Mouse (Mus musculus): Measurements from ENCODE around the gene Bmp3. TPM values are rescaled to one million over a fixed set of nuclear protein-coding genes. Genes with fewer than 3 reads are reported as not detected.
A peak's percentile ranks its signal among the peaks of the same experiment; 100 is the strongest.

The Bmp3 gene
- 10 to 100 TPM; 12.9 to 13.7 TPM for total RNA-seq (2021)

DNA sequence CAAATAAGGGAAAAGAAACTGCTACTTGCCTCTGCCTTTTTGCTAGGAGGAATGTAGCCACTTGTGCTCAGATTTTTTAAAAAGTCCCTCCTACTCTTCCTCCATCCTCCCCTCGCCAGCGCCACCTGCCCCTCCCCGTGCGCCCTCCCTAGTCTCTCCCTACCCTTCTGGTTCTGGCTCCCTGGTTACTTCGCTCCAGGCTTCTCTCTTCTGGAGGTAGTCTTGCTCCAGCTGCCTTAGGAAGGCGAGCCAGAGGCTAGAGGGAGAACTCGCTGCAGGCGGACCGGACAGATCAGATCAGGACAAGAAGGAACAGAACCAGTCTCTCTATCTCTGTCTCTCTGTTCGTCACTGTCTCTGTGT, at the start of gene Bmp3:
Bmp3 (plus strand) TSS at position 152 of the 363 bp plus-strand sequence.
- intact Hi-C loops (cut with DNase I), result no loop called here
- peak in 1 of 2 experiments; percentile 50 for DNase-seq (ENCODE audit: extremely low spot score in 1 of 2, low spot score in 2 of 2)

DNA sequence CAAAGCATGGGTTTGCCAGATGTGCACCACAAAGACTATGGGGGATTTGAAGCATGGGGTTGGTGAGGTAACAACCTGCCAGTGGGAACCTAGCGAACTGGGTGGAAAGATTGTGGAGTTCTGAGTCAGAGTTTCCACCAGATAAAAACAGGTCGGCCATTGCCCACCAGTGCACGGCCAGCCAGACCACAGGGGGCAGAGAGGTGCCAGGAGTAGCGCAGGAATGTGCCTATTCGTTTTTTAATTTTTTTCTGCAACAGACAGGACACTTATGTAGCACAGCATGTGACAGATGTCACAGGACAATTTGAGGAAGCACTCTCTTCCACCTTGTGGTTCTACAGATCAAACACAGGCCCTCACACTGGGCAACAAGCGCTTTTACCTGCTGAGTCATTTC, 49.5 kb upstream of the Bmp3 start:
- no peak for DNase-seq (ENCODE audit: extremely low spot score in 1 of 2, low spot score in 2 of 2)
- intact Hi-C loops (cut with DNase I), result no loop called here

DNA sequence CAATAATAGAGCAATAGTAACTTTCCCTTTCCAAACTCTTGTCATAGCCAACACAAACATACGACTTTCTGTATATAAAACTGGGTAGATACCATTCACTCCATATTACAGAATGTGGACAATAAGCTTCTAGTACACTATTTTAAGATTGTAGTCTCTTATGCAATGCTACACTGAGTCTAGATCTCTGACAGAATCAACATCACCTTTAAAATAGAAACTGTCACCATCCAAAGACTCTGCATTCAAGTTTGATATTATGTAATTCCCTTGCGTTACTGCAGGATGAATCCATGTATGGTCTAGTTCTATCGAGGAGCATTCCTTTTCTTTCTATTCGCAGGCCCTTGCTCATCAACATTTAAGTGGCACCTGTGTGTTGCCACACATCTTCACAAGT, 47.7 kb upstream of the Bmp3 start:
- no peak for DNase-seq (ENCODE audit: extremely low spot score in 1 of 2, low spot score in 2 of 2)
- intact Hi-C loops (cut with DNase I), result no loop called here

DNA sequence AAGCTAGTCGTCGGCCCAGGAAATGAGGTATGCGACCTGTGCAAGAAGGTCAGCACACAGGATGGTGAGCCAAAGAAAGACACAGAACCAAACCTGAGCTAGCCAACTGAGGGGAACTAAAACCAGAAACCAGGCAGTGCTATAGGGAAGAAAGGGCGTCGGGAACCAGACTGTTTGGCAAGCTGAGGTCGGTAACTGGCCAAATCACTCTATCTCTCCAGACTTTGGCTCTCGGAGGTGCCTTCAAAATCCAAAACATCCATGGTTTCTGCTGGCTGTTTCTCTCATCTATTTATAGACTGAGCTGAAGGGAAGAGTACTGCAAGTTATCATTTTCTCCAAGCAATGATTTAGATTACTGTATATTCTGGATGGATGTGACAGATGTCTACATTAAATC, 47.2 kb upstream of the Bmp3 start:
- intact Hi-C loops (cut with DNase I), result no loop called here
- DNase-seq (ENCODE audit: extremely low spot score in 1 of 2, low spot score in 2 of 2), result no peak

DNA sequence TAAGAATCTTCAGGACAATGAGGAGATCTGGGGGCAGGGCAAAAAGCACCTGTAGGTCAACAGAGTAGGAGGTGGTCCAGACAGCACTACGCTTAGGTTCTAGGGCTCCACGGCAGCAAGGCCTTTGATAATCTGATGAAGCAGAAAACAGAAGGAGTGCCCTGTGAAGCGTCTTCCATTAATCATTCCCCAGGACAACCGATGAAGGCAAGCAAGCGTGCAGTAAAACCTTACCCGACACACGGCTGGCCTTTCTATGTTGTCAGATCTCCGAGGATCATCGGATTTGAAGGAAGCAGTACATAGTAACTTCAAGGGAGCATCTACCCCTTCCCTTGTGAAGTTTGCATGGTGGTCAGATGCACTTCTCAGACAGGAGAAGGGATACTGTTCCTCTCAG, 46.3 kb upstream of the Bmp3 start:
- DNase-seq (ENCODE audit: extremely low spot score in 1 of 2, low spot score in 2 of 2), result no peak
- intact Hi-C loops (cut with DNase I), result no loop called here

DNA sequence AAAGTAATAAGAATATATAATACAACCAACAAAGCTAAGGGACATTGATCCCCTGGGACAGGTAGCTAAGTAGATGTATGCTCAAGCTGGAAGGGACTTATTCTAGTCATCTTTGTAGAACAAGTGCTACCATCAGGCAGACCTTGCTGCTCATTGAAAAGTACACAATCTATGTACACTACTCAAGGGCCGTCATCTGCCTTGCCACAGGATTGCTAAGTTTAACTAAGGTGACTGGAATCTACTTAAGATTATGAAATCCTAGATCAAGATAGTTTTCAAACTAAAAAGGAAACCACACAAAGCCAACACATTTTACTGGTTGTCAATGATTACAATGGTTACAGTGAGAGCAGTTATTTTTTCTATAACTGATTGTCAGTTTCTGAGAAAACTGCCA, 41.8 kb upstream of the Bmp3 start:
- no peak for DNase-seq (ENCODE audit: extremely low spot score in 1 of 2, low spot score in 2 of 2)
- intact Hi-C loops (cut with DNase I), result no loop called here

DNA sequence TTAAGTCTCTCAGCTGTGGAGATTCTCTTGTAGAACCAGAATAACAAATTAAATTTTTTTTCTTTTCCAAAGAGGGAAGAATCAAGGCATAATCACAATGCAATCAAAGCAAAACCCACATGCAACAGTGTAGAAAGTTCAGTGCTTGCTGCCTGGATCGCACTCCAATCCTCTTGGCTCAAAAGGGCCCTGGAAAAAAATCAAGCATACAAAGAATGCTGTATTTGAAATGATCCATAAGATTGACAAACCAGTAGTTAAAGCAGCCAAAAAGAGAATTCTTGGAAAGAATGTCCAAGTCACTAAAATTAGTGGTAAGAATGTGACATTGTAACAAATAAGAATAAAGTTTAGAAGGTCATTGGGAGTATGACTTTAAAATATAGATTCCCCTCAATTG, 38.9 kb upstream of the Bmp3 start:
- intact Hi-C loops (cut with DNase I), result no loop called here
- no peak for DNase-seq (ENCODE audit: extremely low spot score in 1 of 2, low spot score in 2 of 2)

DNA sequence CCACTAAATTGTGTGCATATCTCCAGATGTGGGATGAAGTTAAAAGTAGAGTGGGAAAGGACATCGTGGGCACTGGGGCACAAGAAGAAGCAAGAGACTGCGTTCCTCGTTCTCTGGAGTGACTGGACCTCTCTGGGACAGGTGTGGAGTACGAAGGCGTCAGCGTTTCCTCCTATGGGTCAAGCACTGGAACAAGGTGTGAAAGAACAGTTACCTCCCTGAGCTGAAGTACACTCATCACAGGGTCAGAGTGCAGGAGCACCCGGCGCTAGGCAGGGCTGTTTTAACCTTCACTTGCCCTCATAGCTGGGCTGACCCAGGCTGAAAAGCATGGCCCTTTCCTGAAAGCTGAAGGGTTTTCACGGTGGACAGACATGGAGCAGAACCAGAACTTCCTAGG, 20.5 kb upstream of the Bmp3 start:
- no peak for DNase-seq (ENCODE audit: extremely low spot score in 1 of 2, low spot score in 2 of 2)
- intact Hi-C loops (cut with DNase I), result no loop called here

DNA sequence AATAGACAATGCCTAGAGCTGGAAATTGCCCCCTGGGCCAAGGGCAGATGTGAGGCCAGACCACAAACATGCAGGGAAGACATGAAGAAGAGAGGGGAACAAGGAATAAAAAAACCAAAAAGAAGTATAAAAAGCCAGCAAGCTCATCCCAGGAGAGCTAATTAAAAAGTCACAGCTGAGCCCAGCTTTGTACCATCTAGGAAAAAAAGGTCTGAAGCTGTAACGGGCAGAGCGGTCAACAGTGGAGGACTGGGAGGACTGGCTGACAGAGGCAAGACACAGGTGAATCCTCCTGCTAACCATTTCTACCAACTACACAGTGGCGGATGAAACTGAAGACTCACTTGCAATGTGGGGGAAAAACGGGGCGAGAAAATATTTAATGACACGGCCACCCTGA, 19.9 kb upstream of the Bmp3 start:
- intact Hi-C loops (cut with DNase I), result no loop called here
- DNase-seq (ENCODE audit: extremely low spot score in 1 of 2, low spot score in 2 of 2), result no peak

DNA sequence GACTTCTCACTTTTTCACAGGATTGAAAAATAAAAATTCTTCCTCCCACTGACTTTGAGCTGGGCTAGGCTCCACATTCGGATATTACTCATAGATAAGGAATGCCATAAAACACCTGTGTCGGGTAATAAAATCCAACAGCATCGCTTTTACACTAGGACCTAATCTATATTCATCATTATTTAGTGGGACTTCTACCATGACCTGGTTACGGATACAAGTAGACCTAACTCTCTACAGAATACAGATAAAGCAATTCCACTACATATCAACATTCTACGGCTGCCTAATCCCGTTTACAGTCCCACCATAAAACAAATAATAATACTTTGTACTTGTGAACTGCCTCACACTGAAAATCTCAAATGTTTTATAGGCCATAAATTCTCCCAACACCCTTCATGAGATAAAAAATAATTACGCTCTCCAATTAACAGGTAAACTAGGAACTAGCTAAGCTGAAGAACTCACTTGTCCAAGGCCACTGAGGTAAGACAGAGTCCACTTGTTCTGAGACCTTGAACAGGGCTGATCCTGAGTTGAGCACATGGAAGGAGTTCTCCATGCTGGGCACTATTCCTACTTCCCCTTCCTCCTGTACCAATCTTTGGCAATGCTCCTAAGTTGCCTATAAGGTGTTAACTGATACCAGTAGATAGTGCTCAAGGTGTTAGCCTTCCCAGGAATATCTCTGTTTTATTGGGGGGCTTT, 11.5 kb upstream of the Bmp3 start:
- no peak for DNase-seq (ENCODE audit: extremely low spot score in 1 of 2, low spot score in 2 of 2)

DNA sequence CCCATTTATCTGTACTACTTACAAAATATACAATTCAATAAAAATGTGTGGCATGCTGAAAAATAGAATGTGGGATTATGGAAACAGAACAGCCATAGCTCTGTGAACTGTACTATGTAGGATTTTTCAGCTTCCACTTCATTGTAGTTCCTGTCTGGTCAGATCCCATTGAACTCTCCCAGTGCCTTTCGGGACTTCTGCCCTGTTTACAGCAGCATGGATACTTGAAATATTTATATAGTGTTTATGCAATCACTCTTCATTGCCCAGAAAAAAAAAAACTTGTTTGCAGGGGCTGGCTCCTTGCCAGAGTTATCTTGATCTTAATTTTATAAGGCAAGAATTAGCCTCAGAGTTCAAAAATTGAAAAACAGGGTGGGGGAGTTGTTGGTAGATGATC, 9.6 kb upstream of the Bmp3 start:
- intact Hi-C loops (cut with DNase I), result no loop called here
- no peak for DNase-seq (ENCODE audit: extremely low spot score in 1 of 2, low spot score in 2 of 2)

More for the DNA sequence above, 11.5 kb upstream of the Bmp3 start:
- intact Hi-C loops (cut with DNase I), result no loop called here

DNA sequence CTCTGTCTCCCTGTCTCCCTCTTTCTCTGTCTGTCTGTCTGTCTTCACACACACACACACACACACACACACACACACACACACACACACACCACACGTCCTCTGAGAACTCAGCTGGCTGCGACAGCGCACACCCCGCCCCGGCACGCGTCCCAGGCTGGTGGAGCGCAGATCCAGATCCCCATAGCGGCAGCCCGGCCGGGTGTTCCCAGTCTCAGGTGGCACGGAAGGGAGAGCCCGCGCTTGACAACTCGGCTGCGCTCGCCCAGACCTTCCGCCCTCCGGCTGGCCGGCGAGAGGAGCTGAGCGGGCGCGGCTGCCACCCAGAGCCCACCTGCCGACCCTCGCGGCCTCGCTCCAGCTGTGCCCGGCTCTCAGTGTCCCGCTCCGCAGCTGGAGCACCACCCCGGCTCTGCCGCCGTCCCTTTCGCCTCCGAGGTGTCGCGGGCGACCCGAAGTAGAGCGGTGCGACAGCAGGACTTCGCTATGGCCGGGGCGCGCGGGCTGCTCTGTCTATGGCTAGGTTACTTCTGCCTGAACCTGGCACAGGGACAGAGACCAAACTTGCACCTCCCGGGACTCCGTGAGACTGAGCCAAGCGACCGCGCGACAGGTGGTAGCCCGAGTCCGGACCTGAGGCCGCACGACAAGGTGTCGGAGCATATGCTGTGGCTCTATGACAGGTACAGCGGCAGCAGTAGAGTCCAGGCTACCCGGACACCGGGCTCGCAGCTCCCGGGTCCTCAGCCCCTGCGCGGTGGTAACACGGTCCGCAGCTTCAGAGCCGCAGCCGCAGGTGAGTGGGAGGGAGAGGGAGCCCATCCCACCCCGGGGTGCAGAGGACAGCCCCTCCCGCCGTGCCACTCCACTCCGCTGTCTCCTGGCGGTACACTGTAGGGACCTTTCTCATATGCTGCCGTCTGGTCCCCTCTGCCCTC, 681 bp downstream of the Bmp3 start:
- DNase-seq (ENCODE audit: extremely low spot score in 1 of 2, low spot score in 2 of 2), result peak in 1 of 2 experiments; percentile 58
- intact Hi-C loops (cut with DNase I), result no loop called here

DNA sequence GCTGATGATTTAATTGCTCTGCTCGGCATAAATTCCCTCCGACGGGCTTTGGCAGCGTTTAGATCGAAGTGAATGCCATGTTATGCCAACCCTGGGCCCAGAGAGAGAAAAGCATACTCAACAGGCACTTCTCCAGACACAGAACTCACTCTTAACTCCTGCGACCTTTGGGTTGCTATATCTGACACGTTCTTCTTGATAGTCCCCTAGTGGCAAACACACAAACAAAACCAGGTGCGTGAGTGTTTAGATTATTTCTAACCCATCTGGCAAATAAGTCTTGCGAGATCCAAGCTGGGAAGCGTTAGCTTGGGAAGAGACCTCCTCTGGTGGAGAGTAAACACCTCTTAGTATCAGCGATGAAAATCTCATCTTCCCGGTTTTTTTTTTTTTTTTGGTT, 1.5 kb downstream of the Bmp3 start:
- intact Hi-C loops (cut with DNase I), result no loop called here
- DNase-seq (ENCODE audit: extremely low spot score in 1 of 2, low spot score in 2 of 2), result no peak

DNA sequence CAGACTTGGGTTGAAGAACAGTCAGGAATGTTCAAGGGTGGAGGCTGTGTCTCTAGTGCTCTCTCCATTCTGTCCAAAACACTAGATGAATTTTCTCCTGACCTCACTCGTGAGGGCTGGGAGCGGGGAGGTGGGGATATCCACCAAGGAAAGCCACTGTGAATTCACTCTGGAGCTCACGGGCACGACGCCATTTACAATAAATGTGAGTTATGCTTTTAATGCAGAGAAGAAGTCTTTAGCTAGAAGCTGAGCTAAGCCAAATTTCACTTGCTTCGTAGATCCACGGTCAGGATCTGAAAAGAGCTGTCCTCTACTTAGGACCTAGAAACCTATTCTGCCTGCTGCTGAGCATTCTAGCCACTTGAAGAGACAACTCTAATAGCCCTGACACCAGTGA, 2.1 kb downstream of the Bmp3 start:
- intact Hi-C loops (cut with DNase I), result no loop called here

DNA sequence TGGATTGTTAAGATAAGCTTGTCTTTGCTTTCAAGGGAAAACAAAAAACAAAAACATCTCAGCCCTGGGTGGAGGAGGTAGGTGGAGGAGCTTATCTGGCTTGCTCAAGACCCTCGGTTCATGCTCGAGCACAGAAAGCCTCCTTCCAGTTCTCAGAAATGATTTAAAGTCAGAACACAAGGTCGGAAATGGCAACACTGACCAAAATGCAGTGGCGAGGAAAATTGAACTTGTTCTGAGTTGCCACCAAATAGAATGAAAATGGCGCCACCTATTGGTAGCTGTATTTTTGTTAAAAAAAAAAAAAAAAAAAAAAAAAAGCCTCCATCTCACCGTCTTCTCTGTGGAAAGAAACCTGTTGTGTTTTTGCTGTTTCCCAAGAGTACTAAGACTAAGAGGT, 9.7 kb downstream of the Bmp3 start:
- intact Hi-C loops (cut with DNase I), result loop anchor here (1.0 kb wide), 1 partner anchor 516 kb away; no protein-coding TSS in a partner anchor
- DNase-seq (ENCODE audit: extremely low spot score in 1 of 2, low spot score in 2 of 2), result peak in 1 of 2 experiments; percentile 31

More for the DNA sequence above, 2.1 kb downstream of the Bmp3 start:
- DNase-seq (ENCODE audit: extremely low spot score in 1 of 2, low spot score in 2 of 2), result no peak

DNA sequence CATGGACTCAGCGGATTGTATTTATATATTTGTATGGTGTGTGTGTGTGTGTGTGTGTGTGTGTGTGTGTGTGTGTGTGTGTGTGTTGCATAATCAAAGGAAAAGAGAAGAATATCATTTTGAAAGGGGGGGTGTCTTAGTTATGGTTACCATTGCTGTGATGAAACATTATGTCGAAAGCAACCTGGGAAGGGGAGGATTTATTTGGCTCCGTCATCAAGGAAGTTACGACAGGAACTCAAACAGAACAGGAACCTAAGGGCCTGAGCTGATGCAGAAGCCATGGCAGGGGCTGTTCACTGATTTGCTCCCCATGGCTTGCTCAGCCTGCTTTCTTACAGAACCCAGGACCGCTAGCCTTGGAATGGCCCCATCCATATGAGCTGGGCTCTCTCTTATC, 10.9 kb downstream of the Bmp3 start:
- DNase-seq (ENCODE audit: extremely low spot score in 1 of 2, low spot score in 2 of 2), result no peak
- intact Hi-C loops (cut with DNase I), result no loop called here

DNA sequence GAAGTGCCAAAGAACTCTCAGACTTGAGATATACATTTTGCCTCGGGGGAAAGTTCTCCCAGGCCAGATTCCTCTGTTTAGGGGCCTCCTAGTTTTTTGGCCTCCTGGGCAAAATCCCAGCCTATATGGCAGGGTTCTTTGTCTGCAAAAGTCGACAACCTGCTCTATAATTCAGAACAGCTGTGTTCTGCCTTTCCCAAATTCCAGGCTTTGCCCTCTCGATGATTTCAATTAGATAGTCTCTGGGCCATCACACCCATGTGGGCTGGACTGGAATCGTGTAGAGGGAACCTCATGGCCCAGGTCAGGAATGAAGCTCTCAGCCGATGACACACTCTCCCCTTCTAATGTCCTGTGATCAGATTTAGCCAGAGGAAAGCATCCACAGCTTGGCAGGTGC, 21.8 kb downstream of the Bmp3 start:
- intact Hi-C loops (cut with DNase I), result no loop called here
- no peak for DNase-seq (ENCODE audit: extremely low spot score in 1 of 2, low spot score in 2 of 2)

DNA sequence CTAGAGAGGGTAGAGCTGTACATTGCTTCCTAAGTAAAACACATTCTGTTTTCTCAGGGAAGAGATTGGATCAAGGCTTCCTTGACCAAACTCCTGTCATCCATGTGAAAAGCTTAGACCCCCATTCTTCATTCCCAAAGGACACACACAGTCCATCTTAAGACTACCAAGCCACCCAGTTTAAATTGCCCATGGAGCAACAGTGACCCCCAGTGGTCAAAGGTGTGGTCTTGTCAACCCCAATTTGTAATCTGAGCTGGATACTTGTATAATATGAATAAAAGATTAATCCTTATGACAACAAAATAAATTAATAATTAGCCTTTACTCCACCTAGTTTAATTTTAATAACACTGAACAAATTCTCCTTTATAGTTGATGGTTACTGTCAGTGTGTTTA, 24.7 kb downstream of the Bmp3 start:
- intact Hi-C loops (cut with DNase I), result no loop called here
- peak in 1 of 2 experiments; percentile 53 for DNase-seq (ENCODE audit: extremely low spot score in 1 of 2, low spot score in 2 of 2)

DNA sequence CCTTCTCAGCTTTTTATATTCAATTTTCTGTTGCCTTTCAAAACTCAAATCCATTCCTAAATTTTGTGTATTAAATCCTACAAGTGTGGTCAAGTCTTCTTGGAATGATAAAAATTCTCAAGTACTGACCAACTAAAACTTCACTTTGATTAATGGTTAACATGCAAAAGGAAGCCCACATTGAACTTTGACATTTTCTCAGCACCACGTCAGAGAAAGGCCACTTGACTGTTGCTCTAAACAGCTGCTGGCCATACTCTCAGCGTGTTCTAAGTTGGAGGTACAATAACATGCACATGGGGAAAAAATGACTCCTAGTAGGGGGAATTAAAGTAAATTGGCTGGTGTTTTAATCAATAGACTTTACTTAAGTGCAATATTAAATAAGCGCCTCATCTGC, 27.9 kb downstream of the Bmp3 start:
- no peak for DNase-seq (ENCODE audit: extremely low spot score in 1 of 2, low spot score in 2 of 2)
- intact Hi-C loops (cut with DNase I), result no loop called here

DNA sequence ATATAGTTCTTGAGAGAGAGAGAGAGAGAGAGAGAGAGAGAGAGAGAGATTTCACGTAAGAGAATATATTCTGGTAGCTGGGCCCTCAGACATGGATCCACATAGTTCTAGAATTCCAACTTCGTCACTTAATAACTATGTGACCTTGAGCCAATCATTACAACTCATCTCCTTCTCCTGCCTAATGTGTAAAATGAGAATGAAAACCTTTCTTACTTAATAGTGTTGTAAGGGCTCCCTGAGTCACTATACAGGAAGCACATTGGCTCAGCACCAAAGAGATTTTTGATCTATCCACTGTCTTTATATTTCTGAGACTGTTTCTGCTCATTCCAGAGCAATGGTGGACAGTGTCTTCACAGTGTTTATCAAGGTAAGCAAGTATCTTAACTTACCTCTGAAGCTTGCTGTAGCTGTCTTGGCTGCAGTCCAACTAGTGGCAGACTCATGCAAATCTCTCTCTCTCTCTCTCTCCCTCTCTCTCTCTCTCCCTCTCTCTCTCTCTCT, 36.4 kb downstream of the Bmp3 start:
- DNase-seq (ENCODE audit: extremely low spot score in 1 of 2, low spot score in 2 of 2), result no peak
- intact Hi-C loops (cut with DNase I), result no loop called here

All from left cerebral cortex, postnatal 10 days (tissue).